Mouse (Mus musculus): Measurements from ENCODE around the gene Arcn1. TPM values are rescaled to one million over a fixed set of nuclear protein-coding genes. Genes with fewer than 3 reads are reported as not detected.

Gene Arcn1
- polyA plus RNA-seq, 1 experiment: 18.1 TPM

DNA sequence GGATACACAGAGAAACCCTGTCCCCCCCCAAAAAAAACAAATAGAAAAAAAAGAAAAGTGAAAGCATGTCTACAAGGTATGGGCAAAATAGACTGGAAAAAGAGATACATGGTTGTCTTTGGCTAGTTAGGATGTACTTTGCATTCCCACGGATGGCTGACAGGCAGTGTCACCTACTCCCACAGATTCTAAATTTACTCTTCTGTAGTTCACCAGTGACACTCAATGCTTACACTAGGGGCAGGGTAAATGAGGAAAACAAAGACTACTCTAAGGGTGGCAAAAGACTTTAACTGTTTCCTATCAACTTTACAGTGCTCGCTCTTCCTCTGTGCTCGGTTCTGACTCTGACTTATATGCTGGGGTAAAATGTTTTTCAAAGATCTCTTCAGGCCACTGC lies 21.0 kb downstream of the Arcn1 start:
- H3K36me3 ChIP-seq (ENCODE audit: control insufficient read depth, insufficient read depth, low read length): peaks cover 45% of the 10 kb centered on the region
- DNase-seq (ENCODE audit: low read depth in 1 of 2, low spot score in 2 of 2): no peak
- WGBS: 74% methylated on average over 3 of the region's 3 CpGs

DNA sequence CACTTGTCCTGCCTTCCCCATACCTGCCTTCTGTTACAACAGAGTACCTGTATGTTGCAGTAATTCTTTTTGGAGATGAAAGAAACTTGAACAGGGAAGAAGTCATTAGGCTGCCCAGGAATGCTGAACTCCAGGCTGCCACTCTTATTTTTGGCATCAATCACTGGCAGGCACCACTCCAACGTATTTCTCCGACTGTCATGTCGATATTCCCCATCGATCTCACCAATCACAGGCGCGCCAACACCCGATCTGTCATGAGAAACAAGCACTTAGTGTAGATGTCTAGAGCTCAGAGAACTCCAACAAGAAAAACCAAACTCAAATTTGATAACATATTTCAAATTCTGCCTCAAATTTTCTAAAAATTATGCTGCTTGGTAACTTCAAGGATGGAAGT lies 22.3 kb downstream of the Arcn1 start:
- no peak overlapping the region for H3K4me3 ChIP-seq (ENCODE audit: extremely low read depth, insufficient read depth, insufficient read length)
- DNase-seq (ENCODE audit: low read depth in 1 of 2, low spot score in 2 of 2): no peak
- H3K27me3 ChIP-seq (ENCODE audit: control insufficient read depth, insufficient read depth, low read length): no peaks in the 10 kb centered on the region
- H3K4me1 ChIP-seq (ENCODE audit: control insufficient read depth, insufficient read depth, insufficient read length): no peaks in the 10 kb centered on the region
- 94% methylated on average over 7 of the region's 7 CpGs for WGBS
- H3K36me3 ChIP-seq (ENCODE audit: control insufficient read depth, insufficient read depth, low read length): peaks cover 42% of the 10 kb centered on the region
- TF ChIP-seq POLR2A (IDR thresholded peaks at IDR 0.05; ENCODE audit: low read depth, low read length) (no peak), CTCF (IDR thresholded peaks at IDR 0.05; ENCODE audit: extremely low read depth, insufficient read depth, insufficient read length, insufficient replicate concordance) (no peak)
- no peak overlapping the region for H3K27ac ChIP-seq (ENCODE audit: insufficient read depth, low read length)

More for the DNA sequence above, 21.0 kb downstream of the Arcn1 start:
- TF ChIP-seq CTCF (IDR thresholded peaks at IDR 0.05; ENCODE audit: extremely low read depth, insufficient read depth, insufficient read length, insufficient replicate concordance): no peak
- TF ChIP-seq POLR2A (IDR thresholded peaks at IDR 0.05; ENCODE audit: low read depth, low read length): no peak
- Histone ChIP-seq H3K4me3 (ENCODE audit: extremely low read depth, insufficient read depth, insufficient read length) (no peak overlapping the region), H3K4me1 (ENCODE audit: control insufficient read depth, insufficient read depth, insufficient read length) (no peaks in the 10 kb centered on the region), H3K27me3 (ENCODE audit: control insufficient read depth, insufficient read depth, low read length) (no peaks in the 10 kb centered on the region), H3K27ac (ENCODE audit: insufficient read depth, low read length) (no peak overlapping the region)

DNA sequence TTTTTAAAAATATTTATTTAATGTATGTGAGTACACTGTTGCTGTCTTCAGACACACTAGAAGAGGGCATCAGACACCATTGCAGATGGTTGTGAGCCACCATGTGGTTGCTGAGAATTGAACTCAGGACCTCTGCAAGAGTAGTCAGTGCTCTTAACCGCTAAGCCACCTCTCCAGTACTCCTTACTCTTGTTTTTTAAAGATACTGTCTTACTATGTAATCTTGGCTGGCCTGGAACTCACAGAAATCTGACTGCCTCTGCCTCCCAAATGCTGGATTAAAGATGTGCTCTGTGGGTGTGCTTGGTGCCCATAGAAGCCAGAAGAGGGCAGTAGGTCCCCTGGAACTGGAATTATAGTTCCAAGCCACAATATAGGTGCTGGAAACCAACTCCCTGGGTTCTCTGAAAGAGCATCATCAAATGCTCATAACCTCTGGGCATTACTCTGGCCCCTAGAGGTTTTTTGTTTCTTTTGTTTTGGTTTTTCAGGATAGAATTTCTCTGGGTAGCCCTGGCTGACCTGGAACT lies 26.9 kb downstream of the Arcn1 start:
- WGBS: 94% methylated on average over 1 of the region's 1 CpGs
- Histone ChIP-seq H3K27ac (ENCODE audit: insufficient read depth, low read length) (no peak overlapping the region), H3K4me1 (ENCODE audit: control insufficient read depth, insufficient read depth, insufficient read length) (no peaks in the 10 kb centered on the region), H3K4me3 (ENCODE audit: extremely low read depth, insufficient read depth, insufficient read length) (no peak overlapping the region), H3K36me3 (ENCODE audit: control insufficient read depth, insufficient read depth, low read length) (peaks cover 23% of the 10 kb centered on the region), H3K27me3 (ENCODE audit: control insufficient read depth, insufficient read depth, low read length) (no peaks in the 10 kb centered on the region)
- TF ChIP-seq CTCF (IDR thresholded peaks at IDR 0.05; ENCODE audit: extremely low read depth, insufficient read depth, insufficient read length, insufficient replicate concordance): no peak
- TF ChIP-seq POLR2A (IDR thresholded peaks at IDR 0.05; ENCODE audit: low read depth, low read length): no peak
- DNase-seq (ENCODE audit: low read depth in 1 of 2, low spot score in 2 of 2): no peak

DNA sequence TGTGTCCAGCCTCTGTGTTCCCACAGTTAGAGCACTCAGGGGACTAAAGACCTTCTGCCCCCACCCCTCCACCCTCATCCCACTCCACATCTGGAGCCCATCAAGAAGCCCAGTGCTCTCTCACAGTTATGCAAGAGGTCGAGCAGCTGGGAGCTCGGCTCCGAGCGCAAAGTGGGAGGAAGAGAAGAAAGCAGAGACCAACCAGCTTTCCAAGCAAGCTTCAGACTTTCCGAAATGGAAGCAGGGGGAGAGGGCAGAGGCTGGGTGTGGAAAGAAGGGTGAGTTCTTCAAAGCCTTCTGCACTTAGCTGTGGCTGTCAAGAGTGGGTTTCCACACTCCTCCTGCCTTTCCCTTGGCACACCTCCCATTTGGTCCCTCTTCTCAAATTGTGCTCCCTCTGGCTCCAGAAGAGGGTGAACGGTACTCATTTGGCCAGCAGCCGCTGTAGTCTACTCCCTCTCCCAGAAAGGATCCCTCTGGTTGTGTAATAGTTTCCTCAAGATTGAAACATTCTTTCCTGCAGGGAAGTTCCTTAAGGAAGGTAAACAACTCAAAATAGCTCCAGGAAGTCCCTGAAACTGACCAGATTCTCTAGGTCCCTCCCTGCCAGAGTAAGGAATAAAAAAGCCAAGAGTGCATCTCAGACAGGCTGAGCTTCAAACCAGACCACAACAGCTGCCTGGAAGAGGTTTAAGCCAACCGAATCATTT lies 30.2 kb downstream of the Arcn1 start:
- no peak for DNase-seq (ENCODE audit: low read depth in 1 of 2, low spot score in 2 of 2)

DNA sequence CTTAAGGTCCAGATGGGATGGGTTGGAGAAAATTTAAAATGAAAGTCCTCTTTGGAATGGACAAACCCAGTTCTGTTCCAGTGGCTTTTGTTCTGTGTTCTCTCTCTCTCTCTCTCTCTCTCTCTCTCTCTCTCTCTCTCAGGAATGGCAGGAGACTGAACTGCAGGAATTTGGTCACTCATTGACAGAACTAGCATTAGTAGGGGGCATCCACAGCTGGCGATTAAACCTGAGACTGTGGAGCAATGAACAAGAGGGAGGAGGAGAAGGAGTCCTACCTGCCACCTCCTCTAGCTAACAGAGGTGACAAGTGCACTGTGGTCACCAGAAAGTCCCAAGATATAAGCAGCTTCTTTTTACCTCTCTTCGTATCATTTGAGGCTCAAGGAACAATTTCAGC lies 31.3 kb downstream of the Arcn1 start:
- peaks cover 14% of the 10 kb centered on the region for H3K27me3 ChIP-seq (ENCODE audit: control insufficient read depth, insufficient read depth, low read length)
- WGBS: 77% methylated on average over 2 of the region's 2 CpGs
- DNase-seq (ENCODE audit: low read depth in 1 of 2, low spot score in 2 of 2): no peak
- no peak overlapping the region for H3K4me3 ChIP-seq (ENCODE audit: extremely low read depth, insufficient read depth, insufficient read length)
- H3K36me3 ChIP-seq (ENCODE audit: control insufficient read depth, insufficient read depth, low read length): no peaks in the 10 kb centered on the region
- TF ChIP-seq POLR2A (IDR thresholded peaks at IDR 0.05; ENCODE audit: low read depth, low read length): no peak
- TF ChIP-seq CTCF (IDR thresholded peaks at IDR 0.05; ENCODE audit: extremely low read depth, insufficient read depth, insufficient read length, insufficient replicate concordance): no peak
- no peak overlapping the region for H3K27ac ChIP-seq (ENCODE audit: insufficient read depth, low read length)
- H3K4me1 ChIP-seq (ENCODE audit: control insufficient read depth, insufficient read depth, insufficient read length): peaks cover 7% of the 10 kb centered on the region

More for the DNA sequence above, 30.2 kb downstream of the Arcn1 start:
- H3K4me1 ChIP-seq (ENCODE audit: control insufficient read depth, insufficient read depth, insufficient read length): peaks cover 7% of the 10 kb centered on the region
- H3K36me3 ChIP-seq (ENCODE audit: control insufficient read depth, insufficient read depth, low read length): peaks cover 3% of the 10 kb centered on the region; the same call in 1 of the 2 replicates
- no peak overlapping the region for H3K27ac ChIP-seq (ENCODE audit: insufficient read depth, low read length)
- no peak overlapping the region for H3K4me3 ChIP-seq (ENCODE audit: extremely low read depth, insufficient read depth, insufficient read length)
- WGBS: 52% methylated on average over 8 of the region's 8 CpGs
- TF ChIP-seq CTCF (IDR thresholded peaks at IDR 0.05; ENCODE audit: extremely low read depth, insufficient read depth, insufficient read length, insufficient replicate concordance) (no peak), POLR2A (IDR thresholded peaks at IDR 0.05; ENCODE audit: low read depth, low read length) (no peak)
- peaks cover 14% of the 10 kb centered on the region for H3K27me3 ChIP-seq (ENCODE audit: control insufficient read depth, insufficient read depth, low read length)

DNA sequence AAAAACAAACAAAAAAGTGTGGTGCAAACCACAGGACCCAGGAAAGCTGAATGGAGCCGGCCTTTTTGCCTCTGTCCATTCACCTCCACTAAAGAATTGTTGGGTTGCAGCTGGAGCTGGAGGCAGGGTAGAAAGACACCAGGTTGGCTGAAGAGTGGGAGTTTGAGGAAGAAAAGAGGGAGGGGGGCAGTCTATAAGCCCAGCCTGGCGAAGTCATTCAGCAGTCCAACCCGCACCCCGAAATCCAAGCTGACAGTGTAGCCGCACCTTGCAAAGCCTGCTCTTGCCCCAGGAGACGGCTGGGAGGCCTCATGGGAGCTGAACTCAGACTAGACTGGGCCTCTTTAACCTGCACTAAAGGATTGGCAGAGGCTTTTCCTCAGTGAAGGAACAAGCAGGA lies 31.8 kb downstream of the Arcn1 start:
- Histone ChIP-seq H3K36me3 (ENCODE audit: control insufficient read depth, insufficient read depth, low read length) (no peaks in the 10 kb centered on the region), H3K27me3 (ENCODE audit: control insufficient read depth, insufficient read depth, low read length) (peaks cover 14% of the 10 kb centered on the region), H3K27ac (ENCODE audit: insufficient read depth, low read length) (no peak overlapping the region), H3K4me1 (ENCODE audit: control insufficient read depth, insufficient read depth, insufficient read length) (peaks cover 7% of the 10 kb centered on the region), H3K4me3 (ENCODE audit: extremely low read depth, insufficient read depth, insufficient read length) (no peak overlapping the region)
- TF ChIP-seq POLR2A (IDR thresholded peaks at IDR 0.05; ENCODE audit: low read depth, low read length) (no peak), CTCF (IDR thresholded peaks at IDR 0.05; ENCODE audit: extremely low read depth, insufficient read depth, insufficient read length, insufficient replicate concordance) (no peak)
- WGBS: 80% methylated on average over 6 of the region's 6 CpGs
- DNase-seq (ENCODE audit: low read depth in 1 of 2, low spot score in 2 of 2): no peak

Data from spleen, adult 2 months (tissue).